Mouse (Mus musculus) kidney, embryonic 15.5 days (tissue): ENCODE measurements around the gene 1700013H16Rik. TPM values are rescaled to one million over a fixed set of nuclear protein-coding genes. Genes with fewer than 3 reads are reported as not detected.

Experiments used
- ATAC-seq: fragments of 200-750 bp; cut with Nextera tagmentation; replicated peaks from 2 replicates; pipeline ENCODE4 v1.8.0; 2017; ENCODE audit warnings: moderate TSS enrichment; ENCODE audit not compliant: low FRiP score
- H3K27ac ChIP-seq: fragments of 300-500 bp; sonication (generic); 2 replicates; pipeline ENCODE4 v1.5.1; 2015; ENCODE audit warnings: mild to moderate bottlenecking, inconsistent platforms
- H3K27me3 ChIP-seq: fragments of 300-500 bp; sonication (generic); 2 replicates; pipeline ENCODE4 v1.6.1; 2015; ENCODE audit warnings: inconsistent platforms
- H3K36me3 ChIP-seq: fragments of 300-500 bp; sonication (generic); 2 replicates; pipeline ENCODE4 v1.6.1; 2015; ENCODE audit warnings: inconsistent platforms
- H3K4me1 ChIP-seq: fragments of 300-500 bp; sonication (generic); 2 replicates; pipeline ENCODE4 v1.6.1; 2015; ENCODE audit warnings: inconsistent platforms
- H3K4me2 ChIP-seq: fragments of 300-500 bp; sonication (generic); 2 replicates; pipeline ENCODE4 v1.6.1; 2015; ENCODE audit warnings: moderate library complexity, mild to moderate bottlenecking, inconsistent platforms
- H3K4me3 ChIP-seq: fragments of 300-500 bp; sonication (generic); replicated peaks from 2 replicates; pipeline ENCODE4 v1.5.1; 2015; ENCODE audit warnings: mild to moderate bottlenecking, inconsistent platforms
- H3K9ac ChIP-seq: fragments of 300-500 bp; sonication (generic); 2 replicates; pipeline ENCODE4 v1.6.1; 2015; ENCODE audit warnings: mild to moderate bottlenecking, inconsistent platforms
- H3K9me3 ChIP-seq: fragments of 300-500 bp; sonication (generic); replicated peaks from 2 replicates; pipeline ENCODE4 v1.6.1; 2016; ENCODE audit warnings: inconsistent platforms
- WGBS: fragments of 180-500 bp; shearing (Covaris S2); methylation state at CpG from one replicate; pipeline ENCODE4 v1.1.7; 2015; ENCODE audit warnings: mixed read lengths; 5-methylcytosine and 5-hydroxymethylcytosine counted together
- polyA plus RNA-seq: library from polyadenylated mRNA; unstranded; fragments of >200 nt; fragmentation: Nextera tagmentation; extraction: Ambion mirVana; gene quantifications from 2 replicates; pipeline ENCODE4 v1.2.1, GENCODE M21; 2015

The 1700013H16Rik gene
- polyA plus RNA-seq, 1 experiment from 2014 or later = not detected

DNA sequence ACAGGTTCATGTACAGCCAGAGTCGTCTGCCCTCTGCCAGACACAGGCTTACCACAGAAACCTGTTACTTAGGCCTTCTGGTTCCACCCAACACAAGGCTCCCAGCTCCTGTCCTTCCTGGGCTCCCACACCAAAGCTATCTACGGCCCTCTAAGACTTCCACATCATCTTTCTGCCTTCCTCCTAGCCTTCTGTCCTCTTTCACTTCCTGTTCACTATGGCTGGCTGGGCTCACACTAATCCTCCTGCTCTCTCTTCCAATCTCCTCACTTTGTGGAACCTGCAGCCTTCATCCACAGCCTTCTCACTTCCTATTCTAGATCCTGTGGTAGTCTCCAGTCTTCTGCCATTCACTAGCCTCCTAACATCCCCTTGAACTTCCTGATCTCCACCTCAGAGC lies 64.5 kb downstream of the 1700013H16Rik start:
- no peaks in the 10 kb centered on the region for H3K36me3 ChIP-seq
- H3K27ac ChIP-seq = no peak overlapping the region
- ATAC-seq = no peak
- H3K9ac ChIP-seq = no peak overlapping the region
- H3K27me3 ChIP-seq = no peaks in the 10 kb centered on the region
- H3K4me3 ChIP-seq = no peak overlapping the region
- H3K4me1 ChIP-seq = no peaks in the 10 kb centered on the region
- no peak overlapping the region for H3K4me2 ChIP-seq
- 74% methylated on average over 2 of the region's 2 CpGs for WGBS
- H3K9me3 ChIP-seq = no peaks in the 10 kb centered on the region

Other genes starting within 250 kb of the 1700013H16Rik start
- gene Rtl8c, start 149.8 kb downstream of the 1700013H16Rik start, polyA plus RNA-seq = 63.5 and 71.0 TPM in 2 replicates
- gene Gm14597, start 148.9 kb downstream of the 1700013H16Rik start, polyA plus RNA-seq = not detected in 2 replicates
- gene Rtl8a, start 114.1 kb downstream of the 1700013H16Rik start, polyA plus RNA-seq = 69.1 and 76.4 TPM in 2 replicates
- 62.8 and 65.5 TPM in 2 replicates for gene Rtl8b, start 87.4 kb downstream of the 1700013H16Rik start, polyA plus RNA-seq
- gene 4930502E18Rik, start 33.0 kb downstream of the 1700013H16Rik start, polyA plus RNA-seq = 0.71 and 1.4 TPM in 2 replicates
- gene Zfp36l3, start 18.6 kb upstream of the 1700013H16Rik start, polyA plus RNA-seq = 0.06 TPM in 1 of 2 replicates, not detected in the other
- gene Xlr, start 39.9 kb upstream of the 1700013H16Rik start, polyA plus RNA-seq = 0.61 and 0.75 TPM in 2 replicates